In the genomic region with DNA sequence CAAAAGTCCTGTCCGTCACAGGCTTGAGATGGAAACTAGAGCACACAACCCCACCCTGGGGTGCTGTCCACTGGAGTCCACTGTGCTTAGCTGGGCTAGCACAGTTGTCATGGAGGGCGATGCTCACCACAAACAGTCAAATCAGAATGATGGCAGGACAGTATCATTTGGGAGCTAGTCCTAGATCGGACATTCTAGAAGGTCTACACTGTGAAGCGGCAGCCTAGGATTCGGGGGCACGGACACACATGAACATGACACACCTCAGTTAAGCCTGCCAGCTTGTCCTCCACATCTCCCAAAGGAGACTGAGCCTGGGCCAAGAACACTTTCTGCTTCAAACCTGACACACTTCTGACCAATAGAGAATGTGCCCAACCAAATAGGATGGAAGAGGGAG, we compare ENCODE assay signal across 14 mouse cellular contexts.
"Had no signal": no experiment of that assay in that cellular context is flagged by ENCODE, and none has a peak within 500 bp of the region (broad histone marks: within the 10 kb centered on the region; RNA-seq: fewer than 3 reads in every experiment).

No protein-coding gene starts in this region.

- H3K27me3 ChIP-seq: limb, embryonic 13.5 days; liver, embryonic 15.5 days; neural tube, embryonic 13.5 days had no signal

- H3K4me1 ChIP-seq: limb, embryonic 13.5 days had no signal

- H3K9me3 ChIP-seq: limb, embryonic 13.5 days; liver, embryonic 15.5 days; neural tube, embryonic 13.5 days had no signal

- H3K27ac ChIP-seq: limb, embryonic 13.5 days; liver, embryonic 15.5 days; neural tube, embryonic 13.5 days had no signal

- H3K4me3 ChIP-seq: limb, embryonic 13.5 days; liver, embryonic 15.5 days; neural tube, embryonic 13.5 days had no signal

- H3K9ac ChIP-seq: limb, embryonic 13.5 days; liver, embryonic 15.5 days; neural tube, embryonic 13.5 days had no signal

- H3K4me2 ChIP-seq: limb, embryonic 13.5 days; liver, embryonic 15.5 days; midbrain, embryonic 11.5 days; neural tube, embryonic 13.5 days had no signal

- DNase-seq: kidney, adult 11 months; kidney, adult 8-10 months; kidney, postnatal 14 days; kidney, postnatal 4 days; left cerebral cortex, postnatal 4 days; lung, adult 2 months; lung, postnatal 14 days; lung, postnatal 4 days; midbrain, embryonic 14.5 days; retina, postnatal 1 day had no signal
